Mouse (Mus musculus): ENCODE data around the gene Schip1.

Schip1 gene

GRCm38 (mm10) chr3:68385544-68385943 lies 320.9 kb downstream of the Schip1 start:
- in situ Hi-C loops (cut with MboI) = no loop called here

DNA sequence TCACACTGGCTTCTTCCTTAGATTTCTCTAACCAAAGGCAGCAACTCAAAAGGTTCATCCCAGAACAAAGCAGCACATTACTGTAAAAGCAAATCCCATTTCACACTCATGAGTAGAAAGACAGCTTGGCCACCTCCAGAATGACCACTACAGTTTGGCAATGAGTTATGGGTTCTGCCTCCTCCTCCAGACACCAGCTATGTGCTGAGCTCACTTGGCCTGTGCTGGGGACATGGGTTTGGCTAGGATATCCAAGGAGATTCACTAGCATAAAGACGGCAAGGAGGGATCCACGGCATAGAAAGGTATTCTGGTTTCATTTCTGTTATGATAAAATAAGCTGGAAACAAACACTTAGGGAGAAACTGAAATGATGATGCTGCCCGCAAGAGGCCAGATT lies 323.4 kb downstream of the Schip1 start:
- in situ Hi-C loops (cut with MboI) = no loop called here

DNA sequence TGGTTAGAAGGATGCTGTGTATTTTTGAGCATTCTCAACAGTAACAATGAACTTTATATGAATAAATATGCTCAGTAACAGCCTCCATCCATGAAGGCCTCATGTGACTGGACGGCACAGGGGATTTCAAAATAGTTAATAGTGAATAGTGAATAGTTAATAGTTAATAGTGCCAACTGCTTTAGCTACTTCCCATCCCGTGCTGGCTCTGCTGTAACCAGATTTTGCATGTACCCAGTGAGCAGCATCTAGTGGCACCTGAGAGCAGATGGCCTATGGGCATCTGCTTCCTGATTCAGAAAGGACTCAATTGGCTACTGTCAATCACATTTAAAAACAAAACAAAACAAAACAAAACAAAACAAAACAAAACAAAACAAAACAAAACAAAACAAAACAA lies 329.0 kb downstream of the Schip1 start:
- in situ Hi-C loops (cut with MboI) = no loop called here

- in situ Hi-C loops (cut with MboI) = no loop called here
Observed at GRCm38 (mm10) chr3:68398691-68399090, 334.1 kb downstream of the Schip1 start.

DNA sequence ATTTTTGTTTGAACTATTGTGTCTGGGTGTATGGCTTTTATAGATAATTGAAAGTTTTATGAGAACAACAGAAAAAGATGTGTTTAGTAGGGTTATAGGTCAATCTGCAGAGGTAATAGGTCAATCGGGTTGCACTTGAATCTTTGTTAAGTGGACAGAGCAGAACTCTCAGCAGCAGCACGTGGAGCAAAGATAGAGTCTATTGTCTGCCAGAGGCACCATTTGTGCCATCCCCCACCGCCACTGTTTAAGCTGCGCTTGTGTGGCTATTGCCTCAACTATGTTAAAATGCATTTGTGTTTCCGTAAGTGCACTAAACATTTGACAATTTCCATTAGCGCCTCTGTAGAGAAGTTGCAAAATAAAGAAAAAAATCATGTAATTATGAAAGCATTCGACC lies 335.5 kb downstream of the Schip1 start:
- in situ Hi-C loops (cut with MboI) = no loop called here

GRCm38 (mm10) chr3:68403343-68403742 lies 338.7 kb downstream of the Schip1 start:
- in situ Hi-C loops (cut with MboI) = no loop called here

DNA sequence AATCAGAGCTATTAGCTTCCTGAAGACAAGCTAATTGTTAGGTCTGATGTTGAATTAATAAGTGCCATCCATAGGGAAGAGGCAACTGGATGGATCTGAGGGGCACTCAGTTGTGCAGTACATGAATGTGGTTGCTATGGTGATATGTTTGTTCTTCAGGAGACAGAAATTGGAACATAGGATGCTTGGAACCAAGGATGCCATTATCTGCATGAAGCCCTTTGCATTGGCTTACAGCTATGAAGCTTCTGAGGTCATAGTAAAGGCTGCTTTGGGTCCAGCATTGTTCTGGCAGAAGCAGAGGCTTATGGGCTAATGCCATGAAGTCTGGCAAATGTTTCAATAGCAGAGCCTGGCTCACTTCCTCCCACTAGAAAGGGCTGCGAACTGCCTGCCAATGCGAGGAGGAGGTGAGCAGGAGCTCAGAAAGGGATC lies 339.2 kb downstream of the Schip1 start:
- in situ Hi-C loops (cut with MboI) = no loop called here

DNA sequence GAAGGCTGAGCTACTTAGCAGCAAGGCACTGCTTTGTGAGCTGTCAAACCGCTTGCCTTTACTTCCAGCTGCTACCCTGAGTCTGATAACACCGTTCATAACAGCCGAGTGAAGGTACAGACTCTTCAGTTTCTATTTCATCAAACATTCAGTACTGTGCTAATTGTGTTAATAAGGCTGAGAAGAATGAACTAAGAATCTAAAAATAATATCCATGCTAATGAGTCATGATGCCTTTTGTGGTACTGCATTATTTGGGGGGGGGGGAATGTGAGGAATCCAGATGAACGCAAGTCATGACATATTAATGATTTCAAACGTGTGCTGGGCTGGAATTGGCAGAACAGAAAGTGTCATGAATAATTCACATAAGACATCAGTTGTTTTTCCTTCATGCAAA lies 341.1 kb downstream of the Schip1 start:
- in situ Hi-C loops (cut with MboI) = no loop called here

DNA sequence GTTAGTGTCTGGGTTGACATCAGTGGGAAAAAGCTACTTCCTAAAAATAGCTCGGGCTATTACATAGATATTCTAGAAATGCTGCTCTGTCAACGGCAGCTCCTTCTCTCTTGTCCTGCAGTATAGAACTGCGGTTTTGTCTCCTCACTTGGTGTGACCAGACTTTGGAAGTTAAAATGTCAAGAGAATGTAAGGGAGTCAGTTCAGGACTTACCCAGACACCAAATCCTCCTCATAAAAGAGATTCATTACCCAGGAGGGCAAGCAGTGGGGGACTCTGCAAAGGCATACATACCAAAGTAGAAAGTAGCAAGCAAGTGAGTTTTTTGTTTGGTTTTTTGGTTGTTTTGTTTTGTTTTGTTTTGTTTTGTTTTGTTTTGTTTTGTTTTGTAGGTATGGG lies 347.7 kb downstream of the Schip1 start:
- in situ Hi-C loops (cut with MboI) = no loop called here

DNA sequence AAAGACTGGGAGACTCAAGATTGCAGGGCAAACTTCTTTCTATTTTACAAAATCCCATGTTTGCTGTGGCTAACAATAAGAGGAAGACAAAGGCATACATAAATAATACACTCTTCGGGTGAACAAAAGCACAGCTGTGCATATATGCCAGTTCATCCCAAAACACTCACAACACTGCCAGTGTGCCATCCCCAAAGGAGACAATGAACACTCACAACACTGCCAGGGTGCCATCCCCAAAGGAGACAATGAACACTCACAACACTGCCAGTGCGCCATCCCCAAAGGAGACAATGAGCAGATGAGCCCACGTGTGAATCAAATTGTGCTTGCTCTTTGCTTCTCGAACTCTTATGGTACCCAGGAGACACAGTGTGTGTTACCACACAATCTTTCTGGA lies 355.2 kb downstream of the Schip1 start:
- in situ Hi-C loops (cut with MboI) = no loop called here

GRCm38 (mm10) chr3:68420927-68421326 lies 356.3 kb downstream of the Schip1 start:
- in situ Hi-C loops (cut with MboI) = no loop called here

DNA sequence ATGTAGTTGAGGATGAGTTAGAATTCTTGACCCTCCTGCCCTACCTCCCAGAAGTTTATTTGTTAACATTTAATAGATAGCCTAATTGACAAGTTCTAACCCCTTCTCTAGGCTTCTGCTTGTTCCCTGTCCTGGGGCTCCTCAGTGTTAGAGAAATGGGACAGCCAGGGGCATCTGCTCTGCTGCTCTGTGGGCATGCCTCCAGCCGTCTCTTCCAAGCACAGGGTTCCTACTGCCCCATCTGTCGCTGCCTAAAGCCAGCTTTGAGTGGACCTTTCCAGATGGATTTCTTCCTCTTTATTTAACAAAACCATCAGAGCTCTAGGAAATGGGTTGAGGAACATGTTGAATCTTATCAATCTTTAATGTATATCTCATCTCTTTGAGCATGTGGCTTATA lies 357.2 kb downstream of the Schip1 start:
- in situ Hi-C loops (cut with MboI) = no loop called here

GRCm38 (mm10) chr3:68428081-68428480 lies 363.5 kb downstream of the Schip1 start:
- in situ Hi-C loops (cut with MboI) = no loop called here

DNA sequence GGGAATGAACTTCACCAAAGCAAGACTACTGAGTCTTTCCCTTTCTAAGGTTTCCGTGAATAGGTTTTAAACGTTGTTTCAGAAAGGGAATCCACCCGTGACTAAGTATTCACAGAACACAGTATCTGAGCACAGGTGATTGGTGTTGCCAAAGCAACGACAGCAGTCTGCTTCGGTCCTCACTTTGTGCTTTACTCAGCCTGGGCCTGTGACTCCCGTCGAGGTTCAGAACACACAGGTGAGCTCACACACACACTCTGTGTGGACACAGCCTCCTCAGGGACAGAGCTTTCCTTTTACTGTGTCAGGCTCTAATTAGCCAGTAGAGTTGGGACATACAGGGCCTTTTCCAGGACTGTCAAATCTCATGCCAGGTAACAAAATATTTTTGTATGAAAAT lies 369.8 kb downstream of the Schip1 start:
- in situ Hi-C loops (cut with MboI) = no loop called here

DNA sequence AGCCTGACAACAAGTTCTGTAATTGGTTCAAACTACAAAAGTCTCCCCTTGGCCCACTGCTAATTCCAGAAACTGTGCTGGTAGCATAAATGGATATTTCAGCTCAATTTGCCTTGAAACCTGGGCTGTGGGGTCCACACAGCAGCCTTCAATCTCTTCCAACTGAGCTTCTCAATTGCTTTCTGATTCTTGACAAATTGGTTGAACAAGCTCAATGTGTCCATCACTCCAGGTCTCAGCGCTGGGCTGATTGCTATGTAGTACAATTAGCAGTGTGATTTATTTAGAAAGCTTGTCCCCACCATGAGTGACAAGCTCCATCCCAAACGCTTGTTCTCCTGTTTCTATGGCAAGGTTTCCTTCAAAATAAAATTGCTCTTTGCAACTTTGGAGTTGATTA lies 370.3 kb downstream of the Schip1 start:
- in situ Hi-C loops (cut with MboI) = no loop called here

DNA sequence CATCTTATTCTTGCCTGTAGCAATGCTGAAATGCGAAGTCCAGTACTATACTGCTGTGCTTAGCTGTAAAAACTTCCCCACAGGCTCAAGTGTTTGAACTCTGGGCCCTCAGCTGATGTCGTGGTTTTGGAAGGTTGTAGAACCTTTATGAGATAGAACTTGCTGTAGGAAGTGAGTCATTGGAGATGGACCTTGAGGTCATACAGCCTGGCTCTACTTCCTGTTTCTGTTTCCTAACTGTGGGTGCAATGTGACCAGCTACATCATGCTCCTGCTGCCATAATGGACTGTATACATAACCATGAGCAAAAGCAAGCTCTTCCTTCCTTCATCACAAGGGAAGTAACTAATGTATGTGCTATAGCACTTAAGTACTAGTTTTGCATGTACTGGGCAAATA lies 383.9 kb downstream of the Schip1 start:
- in situ Hi-C loops (cut with MboI) = no loop called here

DNA sequence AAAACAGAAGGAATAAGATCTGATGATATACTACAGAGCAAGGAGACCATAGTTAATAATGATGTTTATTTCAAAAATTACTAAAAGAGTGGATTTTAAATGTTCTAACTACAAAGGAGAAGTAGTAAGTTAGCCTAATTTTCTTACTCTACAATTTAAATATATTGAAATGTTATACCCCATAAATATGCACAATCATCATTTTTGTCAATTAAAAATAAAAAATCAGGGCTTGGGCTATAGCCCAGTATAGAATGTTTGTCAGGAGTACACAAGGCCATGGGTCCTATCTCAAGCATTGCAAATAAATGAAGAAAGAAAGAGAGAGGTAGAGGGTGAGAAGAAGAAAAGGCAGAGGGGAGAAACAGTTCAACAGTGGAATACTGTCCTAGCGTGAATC lies 387.0 kb downstream of the Schip1 start:
- in situ Hi-C loops (cut with MboI) = no loop called here

- in situ Hi-C loops (cut with MboI) = no loop called here
Observed at GRCm38 (mm10) chr3:68453266-68453665, 388.7 kb downstream of the Schip1 start.

DNA sequence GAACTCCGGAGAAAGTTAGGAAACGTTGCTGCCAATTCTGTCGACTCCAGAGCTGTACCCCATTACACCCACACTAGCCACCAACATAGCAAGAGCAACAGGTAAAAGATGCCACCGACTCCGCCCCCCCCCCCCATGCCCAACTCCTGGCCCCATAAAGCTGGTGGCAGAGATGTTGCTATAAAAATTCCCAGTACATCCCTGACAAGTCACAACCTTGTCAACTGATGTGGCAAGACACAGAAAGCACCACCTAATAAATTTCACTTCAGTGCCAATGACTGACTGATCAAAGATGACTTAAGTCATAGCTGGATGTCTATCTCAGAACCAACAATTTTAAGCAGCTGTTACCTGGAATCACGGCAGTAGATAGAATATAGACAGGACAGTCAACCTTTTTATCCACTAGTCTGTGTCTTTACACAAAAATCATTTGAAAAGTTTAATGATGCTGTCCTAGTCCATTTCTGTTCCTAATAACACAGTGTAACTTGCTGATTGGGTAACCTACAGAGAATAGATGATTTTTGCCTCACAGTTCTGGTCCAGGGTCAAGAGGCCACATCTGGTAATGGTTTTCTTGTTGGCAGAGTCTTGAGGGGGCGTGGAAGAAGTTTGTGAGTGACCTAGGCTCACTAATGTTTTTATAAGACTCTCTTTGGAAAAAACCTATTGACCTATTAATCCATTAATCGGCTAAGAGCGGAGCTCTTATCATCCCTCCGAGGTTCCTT lies 389.3 kb downstream of the Schip1 start:
- in situ Hi-C loops (cut with MboI) = no loop called here

DNA sequence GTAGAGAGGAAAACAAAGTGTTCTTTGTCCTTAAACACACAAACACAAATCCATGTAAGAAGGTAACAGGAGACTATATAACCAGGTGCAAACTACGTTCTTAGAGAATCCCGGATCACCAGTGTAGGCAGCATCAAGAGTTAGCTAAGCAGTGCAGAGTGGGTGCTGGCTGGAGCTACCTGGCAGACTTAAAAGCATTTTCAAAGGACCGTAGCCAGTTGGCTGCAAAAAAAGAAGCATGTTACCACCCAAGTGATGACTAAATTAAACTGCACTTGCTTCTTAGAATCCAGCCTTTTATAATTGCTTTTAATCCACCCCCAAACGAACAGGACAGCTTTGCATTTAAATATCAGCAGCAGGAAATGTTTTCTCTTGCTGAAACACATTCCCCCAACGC lies 402.0 kb downstream of the Schip1 start:
- in situ Hi-C loops (cut with MboI) = no loop called here

- in situ Hi-C loops (cut with MboI) = no loop called here
Observed at GRCm38 (mm10) chr3:68467941-68468687, 403.5 kb downstream of the Schip1 start.

- in situ Hi-C loops (cut with MboI) = no loop called here
Observed at GRCm38 (mm10) chr3:68469643-68470042, 405.0 kb downstream of the Schip1 start.

DNA sequence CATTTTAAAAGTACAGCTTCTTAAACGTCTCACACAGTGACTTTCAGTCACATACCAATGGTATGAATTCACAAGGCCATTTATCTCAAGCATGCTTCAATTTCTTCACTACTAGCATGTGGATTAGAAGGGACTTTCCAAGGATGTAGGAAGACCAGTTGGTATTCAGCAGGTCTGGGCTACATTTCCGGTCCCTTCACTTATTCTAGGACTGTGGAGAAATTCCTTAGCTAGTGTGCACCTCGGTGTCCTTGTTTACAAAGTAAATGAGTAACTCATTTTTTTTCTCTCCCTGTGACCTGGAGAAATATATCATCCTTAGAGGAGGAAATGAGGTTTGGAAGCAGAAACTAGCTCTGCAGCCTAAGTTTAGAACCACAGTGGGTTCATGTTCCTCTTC lies 405.5 kb downstream of the Schip1 start:
- in situ Hi-C loops (cut with MboI) = no loop called here

GRCm38 (mm10) chr3:68470622-68471021 lies 406.0 kb downstream of the Schip1 start:
- in situ Hi-C loops (cut with MboI) = no loop called here

All from mature B cell (primary cell).